Mouse (Mus musculus): ENCODE measurements around the gene Ankrd11.

DNA sequence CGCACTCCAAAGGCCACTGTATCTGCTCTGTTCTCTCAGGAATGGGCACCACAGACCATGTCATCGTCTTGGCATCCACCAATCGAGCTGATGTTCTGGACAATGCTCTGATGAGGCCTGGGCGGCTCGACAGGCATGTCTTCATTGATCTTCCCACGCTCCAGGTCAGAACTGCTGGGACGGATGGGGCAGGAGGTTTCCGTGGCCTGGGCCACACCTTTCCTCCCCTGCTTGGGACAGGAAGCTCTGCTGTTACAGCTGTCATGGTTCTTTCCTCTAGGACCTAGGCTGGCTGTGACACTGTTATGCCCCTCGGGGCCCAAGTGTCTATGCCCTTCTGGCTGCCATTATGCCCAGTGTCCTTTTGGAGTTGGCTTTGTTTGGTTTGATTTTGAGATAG lies 45.2 kb upstream of the Ankrd11 start:
- no peak for TF ChIP-seq CTCF (IDR thresholded peaks at IDR 0.05; ENCODE audit: low read depth, low read length)
- no peak for TF ChIP-seq POLR2A (IDR thresholded peaks at IDR 0.05; ENCODE audit: borderline replicate concordance, low read depth, low read length)
